Mouse (Mus musculus) midbrain, postnatal 0 days (tissue): ENCODE results near the gene Arv1. TPM values are rescaled to one million over a fixed set of nuclear protein-coding genes. Genes with fewer than 3 reads are reported as not detected.

Source experiments
- ATAC-seq: fragments of 200-750 bp; cut with Nextera tagmentation; 2 replicates; pipeline ENCODE4 v1.8.0; 2017; ENCODE audit warnings: moderate number of reproducible peaks, mild to moderate bottlenecking, moderate TSS enrichment, moderate library complexity; ENCODE audit not compliant: low FRiP score
- DNase-seq: peaks from one replicate; pipeline ENCODE4 v3.0.0-alpha.2; 2015; ENCODE audit warnings: low spot score
- H3K27ac ChIP-seq: fragments of 300-500 bp; sonication (generic); 2 replicates; pipeline ENCODE4 v1.5.1; 2014; ENCODE audit warnings: low read depth, mild to moderate bottlenecking, low read length, mixed read lengths
- H3K27me3 ChIP-seq: fragments of 300-500 bp; sonication (generic); 2 replicates; pipeline ENCODE4 v1.6.1; 2014; ENCODE audit warnings: low read length, control low read depth, mixed read lengths; ENCODE audit not compliant: insufficient read depth
- H3K36me3 ChIP-seq: fragments of 300-500 bp; sonication (generic); 2 replicates; pipeline ENCODE4 v1.6.1; 2014; ENCODE audit warnings: low read length, control low read depth, mixed read lengths; ENCODE audit not compliant: insufficient read depth
- H3K4me1 ChIP-seq: fragments of 300-500 bp; sonication (generic); 2 replicates; pipeline ENCODE4 v1.6.1; 2014; ENCODE audit warnings: mild to moderate bottlenecking, control low read depth, antibody characterized with exemption, low read length, mixed read lengths; ENCODE audit not compliant: insufficient read depth
- H3K4me2 ChIP-seq: fragments of 300-500 bp; sonication (generic); 2 replicates; pipeline ENCODE4 v1.6.1; 2014; ENCODE audit warnings: low read depth, mild to moderate bottlenecking, low read length, mixed read lengths; ENCODE audit not compliant: poor library complexity, severe bottlenecking
- H3K4me3 ChIP-seq: fragments of 300-500 bp; sonication (generic); 2 replicates; pipeline ENCODE4 v1.5.1; 2014; ENCODE audit warnings: low read depth, mild to moderate bottlenecking, low read length, moderate library complexity
- H3K9ac ChIP-seq: fragments of 300-500 bp; sonication (generic); replicated peaks from 2 replicates; pipeline ENCODE4 v1.6.1; 2014; ENCODE audit warnings: mild to moderate bottlenecking, low read length, moderate library complexity, mixed read lengths; ENCODE audit not compliant: poor library complexity, severe bottlenecking
- H3K9me3 ChIP-seq: fragments of 300-500 bp; sonication (generic); 2 replicates; pipeline ENCODE4 v1.6.1; 2016; ENCODE audit warnings: low read length, control low read depth
- CTCF ChIP-seq: IDR thresholded peaks from 2 replicates; pipeline ENCODE4 v1.5.1; 2016; ENCODE audit warnings: antibody characterized with exemption, mild to moderate bottlenecking
- WGBS: fragments of 180-500 bp; shearing (Covaris S2); extraction: QIAGEN DNeasy Blood & Tissue Kit; methylation state at CpG from one replicate; pipeline ENCODE4 v1.1.7; 2014; 5-methylcytosine and 5-hydroxymethylcytosine counted together
- polyA plus RNA-seq: library from polyadenylated mRNA; unstranded; fragments of >200 nt; fragmentation: Nextera tagmentation; extraction: Ambion mirVana; gene quantifications from 2 replicates; pipeline ENCODE4 v1.2.1, GENCODE M21; 2015
- total RNA-seq: library from RNA; depleted of rRNA; stranded (reverse); fragments of >200 nt; gene quantifications from 2 replicates; pipeline ENCODE4 v1.2.3, GENCODE M21; 2014; rRNA removed

The Arv1 gene
- 22.5 and 25.4 TPM in 2 replicates for total RNA-seq
- polyA plus RNA-seq: 35.2 and 35.7 TPM in 2 replicates

GRCm38 (mm10) chr8:124721862-124722515 lies at the start of gene Arv1, which contains the start of gene Ttc13:
Gene Arv1 (plus strand): TSS chr8:124722139.
Gene Ttc13 (minus strand): TSS chr8:124721983.
- Histone ChIP-seq H3K4me1 (peaks cover 19% of the 10 kb centered on the region; the same call in 1 of the 2 replicates), H3K27ac (peak within 1 kb of the TSS; percentile 74), H3K4me3 (peak within 1 kb of the TSS; percentile 89), H3K9me3 (no peaks in the 10 kb centered on the region), H3K4me2 (peak within 1 kb of the TSS; percentile 82), H3K9ac (peak within 1 kb of the TSS; percentile 89), H3K27me3 (no peaks in the 10 kb centered on the region), H3K36me3 (0 out of 2 replicates have a peak, but pooled peaks cover 2% of the 10 kb centered on the region)
- ATAC-seq: peak; percentile 98
- TF ChIP-seq CTCF: peak; percentile 49; the same call in 1 of the 2 replicates
- WGBS: under 1% methylated on average over 58 of the region's 59 CpGs
- DNase-seq: peak; percentile 99

GRCm38 (mm10) chr8:124672345-124672744 lies 49.6 kb upstream of the Arv1 start:
- no peak for TF ChIP-seq CTCF
- Histone ChIP-seq H3K36me3 (peaks cover 40% of the 10 kb centered on the region), H3K27ac (no peak overlapping the region), H3K9me3 (no peaks in the 10 kb centered on the region), H3K4me2 (no peak overlapping the region), H3K9ac (no peak overlapping the region), H3K27me3 (no peaks in the 10 kb centered on the region), H3K4me1 (0 out of 2 replicates have a peak, but pooled peaks cover 3% of the 10 kb centered on the region), H3K4me3 (no peak overlapping the region)
- DNase-seq (no peak), ATAC-seq (no peak)
- 100% methylated on average over 2 of the region's 2 CpGs for WGBS

- Histone ChIP-seq H3K4me1 (0 out of 2 replicates have a peak, but pooled peaks cover 3% of the 10 kb centered on the region), H3K36me3 (peaks cover 52% of the 10 kb centered on the region), H3K27ac (peak overlapping the region; percentile 80), H3K27me3 (no peaks in the 10 kb centered on the region), H3K9ac (peak overlapping the region; percentile 40; the same call in 1 of the 2 replicates), H3K4me3 (no peak overlapping the region), H3K4me2 (no peak overlapping the region), H3K9me3 (no peaks in the 10 kb centered on the region)
- ATAC-seq (no peak; the same call in 1 of the 2 replicates), DNase-seq (peak; percentile 13)
- TF ChIP-seq CTCF: no peak
- 85% methylated on average over 4 of the region's 4 CpGs for WGBS
Observed at GRCm38 (mm10) chr8:124676661-124677060, 45.3 kb upstream of the Arv1 start.

GRCm38 (mm10) chr8:124677078-124677477 lies 44.9 kb upstream of the Arv1 start:
- 0 out of 2 replicates have a peak, but pooled peaks cover 3% of the 10 kb centered on the region for H3K4me1 ChIP-seq
- H3K4me3 ChIP-seq: no peak overlapping the region
- H3K36me3 ChIP-seq: peaks cover 57% of the 10 kb centered on the region
- H3K27me3 ChIP-seq: no peaks in the 10 kb centered on the region
- peak overlapping the region; percentile 40 for H3K9ac ChIP-seq
- H3K4me2 ChIP-seq: no peak overlapping the region
- no peaks in the 10 kb centered on the region for H3K9me3 ChIP-seq
- DNase-seq (peak; percentile 8), ATAC-seq (peak; percentile 53)
- peak overlapping the region; percentile 80 for H3K27ac ChIP-seq
- no peak for TF ChIP-seq CTCF
- 73% methylated on average over 7 of the region's 7 CpGs for WGBS

- no peaks in the 10 kb centered on the region for H3K9me3 ChIP-seq
- peak; percentile 97 for DNase-seq
- H3K27me3 ChIP-seq: no peaks in the 10 kb centered on the region
- peak overlapping the region; percentile 40 for H3K9ac ChIP-seq
- no peak overlapping the region for H3K4me3 ChIP-seq
- H3K36me3 ChIP-seq: peaks cover 58% of the 10 kb centered on the region
- 42% methylated on average over 12 of the region's 12 CpGs for WGBS
- peak overlapping the region; percentile 80 for H3K27ac ChIP-seq
- TF ChIP-seq CTCF: peak; percentile 99
- peak; percentile 88 for ATAC-seq
- 0 out of 2 replicates have a peak, but pooled peaks cover 3% of the 10 kb centered on the region for H3K4me1 ChIP-seq
- H3K4me2 ChIP-seq: no peak overlapping the region
Observed at GRCm38 (mm10) chr8:124677486-124677885, 44.5 kb upstream of the Arv1 start.

- Histone ChIP-seq H3K4me1 (0 out of 2 replicates have a peak, but pooled peaks cover 3% of the 10 kb centered on the region), H3K27me3 (no peaks in the 10 kb centered on the region), H3K4me3 (no peak overlapping the region), H3K36me3 (peaks cover 52% of the 10 kb centered on the region), H3K4me2 (no peak overlapping the region), H3K27ac (no peak overlapping the region), H3K9ac (no peak overlapping the region), H3K9me3 (no peaks in the 10 kb centered on the region)
- DNase-seq: no peak
- ATAC-seq: no peak
- TF ChIP-seq CTCF: no peak
- 91% methylated on average over 13 of the region's 13 CpGs for WGBS
Observed at GRCm38 (mm10) chr8:124678246-124678645, 43.7 kb upstream of the Arv1 start.
